Mouse (Mus musculus) left cerebral cortex, adult 11 months (tissue): Measurements from ENCODE around the gene Edc4.
"Not testable (repeated sequence)": the region's sequence is repeated elsewhere in the genome, so short reads cannot be mapped to it uniquely, and the experiment has no call there.

Source experiments
- DNase-seq: peaks from one replicate; pipeline ENCODE4 v3.0.0; 2022; ENCODE audit warnings: low spot score

Gene Edc4

DNA sequence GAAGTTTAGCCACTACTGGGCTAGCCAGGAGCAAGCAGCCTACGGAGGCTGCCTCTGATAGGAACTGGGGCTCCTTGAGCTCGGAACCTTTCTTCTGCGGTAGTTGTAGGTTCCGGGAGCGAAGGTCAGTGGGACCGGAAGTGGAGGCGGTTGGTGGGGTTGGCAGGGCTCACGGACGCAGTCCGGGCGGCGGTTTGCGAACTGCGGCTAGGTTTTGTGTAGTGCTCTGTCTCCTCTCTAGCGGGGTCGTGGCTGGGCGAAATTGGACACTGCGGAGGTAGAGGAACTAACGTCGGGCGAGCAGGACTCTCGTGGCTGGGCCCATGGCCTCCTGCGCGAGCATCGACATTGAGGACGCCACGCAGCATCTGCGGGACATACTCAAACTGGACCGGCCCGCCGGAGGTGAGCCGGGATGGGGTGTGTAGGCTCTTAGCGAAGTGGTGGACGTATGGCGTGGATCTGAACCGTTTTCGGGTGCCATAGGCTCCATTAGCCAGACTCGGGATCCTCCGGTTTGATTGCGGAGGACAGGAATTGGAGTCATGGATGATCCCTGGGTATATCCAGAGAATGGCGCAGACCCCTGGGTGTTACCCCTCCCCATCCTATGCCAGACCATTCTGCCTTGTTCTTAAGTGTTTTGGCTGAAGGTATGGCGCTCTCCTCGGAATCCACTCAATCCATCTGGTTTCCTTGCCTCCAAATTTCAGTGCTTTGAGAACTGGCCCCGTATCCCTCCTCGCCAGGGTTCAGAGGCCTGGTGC, at the start of gene Edc4:
Gene Edc4, plus strand, starts transcription at position 128 of the 767 bp plus-strand sequence.
- DNase-seq, result no peak

GRCm38 (mm10) chr8:105833740-105834139, 46.9 kb upstream of the Edc4 start:
- not testable (repeated sequence) for DNase-seq

GRCm38 (mm10) chr8:105835318-105835717, 45.4 kb upstream of the Edc4 start:
- no peak for DNase-seq

DNA sequence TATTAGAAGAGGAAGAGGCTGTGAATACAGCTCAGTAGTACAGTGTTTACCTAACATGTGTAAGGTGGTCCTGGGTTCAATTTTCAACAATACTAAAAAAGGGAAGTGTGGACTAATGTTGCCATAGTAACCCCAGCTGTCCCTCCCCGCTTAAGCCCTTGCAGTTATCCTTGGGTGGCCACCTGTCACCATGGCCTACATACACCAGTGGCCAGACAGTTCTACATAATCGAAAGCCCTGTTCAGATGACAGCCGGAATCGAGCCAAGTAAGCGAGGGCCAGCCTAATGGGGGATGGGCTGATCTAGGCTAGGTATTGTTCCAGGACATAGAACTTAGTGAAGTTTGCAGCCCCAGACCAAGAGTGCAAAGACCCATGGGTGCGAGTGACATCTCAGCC, 43.7 kb upstream of the Edc4 start:
- DNase-seq, result no peak

DNA sequence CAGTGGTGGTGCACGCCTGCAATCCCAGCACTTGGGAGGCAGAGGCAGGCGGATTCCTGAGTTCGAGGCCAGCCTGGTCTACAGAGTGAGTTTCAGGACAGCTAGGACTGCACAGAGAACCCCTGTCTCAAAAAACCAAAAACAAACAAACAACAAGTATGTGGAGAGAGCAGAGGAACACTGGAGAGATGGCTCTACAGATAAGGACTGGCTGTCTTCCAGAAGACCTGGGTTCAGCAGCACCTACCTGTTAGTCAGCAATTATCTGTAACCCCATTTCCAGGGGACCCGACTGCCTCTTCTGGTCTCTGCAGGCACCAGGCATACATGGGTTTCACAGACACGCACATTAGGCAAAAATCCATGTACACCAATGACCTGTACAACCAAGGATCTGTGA, 41.5 kb upstream of the Edc4 start:
- no peak for DNase-seq

DNA sequence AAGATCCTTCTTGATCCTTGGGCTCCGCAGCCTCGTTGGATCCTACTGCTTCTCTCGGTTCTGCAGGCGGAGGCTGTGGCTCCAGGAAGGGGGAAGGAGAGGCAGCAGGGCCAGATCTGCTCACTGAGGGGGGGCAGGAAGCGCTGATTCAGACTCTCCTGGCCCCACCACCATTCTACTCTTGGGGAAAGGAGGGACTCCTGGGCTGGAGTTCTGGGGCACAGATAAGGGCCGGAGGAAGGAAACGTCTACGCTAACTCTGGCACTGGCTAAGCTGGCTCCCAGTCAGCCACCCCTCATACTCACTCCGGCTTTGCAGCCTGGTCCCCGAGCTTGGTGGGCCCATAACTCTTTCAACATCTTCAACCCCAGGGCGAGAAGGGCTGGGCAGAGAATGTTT, 34.0 kb upstream of the Edc4 start:
- no peak for DNase-seq

GRCm38 (mm10) chr8:105850014-105850413, 30.7 kb upstream of the Edc4 start:
- DNase-seq, result no peak

DNA sequence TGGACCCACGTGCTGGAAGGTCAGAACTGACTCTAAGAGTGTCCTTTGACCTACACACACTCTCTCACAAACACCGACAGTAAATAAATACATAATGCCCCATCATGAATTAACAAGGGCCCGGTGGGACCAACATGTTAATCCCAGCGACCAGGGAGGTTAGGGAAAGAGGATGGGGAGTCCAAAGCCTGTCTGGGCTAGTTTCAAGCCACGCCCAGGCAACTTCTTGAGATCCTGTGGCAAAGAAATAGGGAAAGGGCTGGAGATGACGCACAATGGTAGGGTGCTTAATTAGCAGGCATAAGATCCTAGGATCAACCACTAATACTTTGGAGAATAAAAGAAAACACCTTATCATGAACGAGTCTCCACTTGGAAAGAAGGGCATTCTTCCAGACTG, 30.1 kb upstream of the Edc4 start:
- no peak for DNase-seq

DNA sequence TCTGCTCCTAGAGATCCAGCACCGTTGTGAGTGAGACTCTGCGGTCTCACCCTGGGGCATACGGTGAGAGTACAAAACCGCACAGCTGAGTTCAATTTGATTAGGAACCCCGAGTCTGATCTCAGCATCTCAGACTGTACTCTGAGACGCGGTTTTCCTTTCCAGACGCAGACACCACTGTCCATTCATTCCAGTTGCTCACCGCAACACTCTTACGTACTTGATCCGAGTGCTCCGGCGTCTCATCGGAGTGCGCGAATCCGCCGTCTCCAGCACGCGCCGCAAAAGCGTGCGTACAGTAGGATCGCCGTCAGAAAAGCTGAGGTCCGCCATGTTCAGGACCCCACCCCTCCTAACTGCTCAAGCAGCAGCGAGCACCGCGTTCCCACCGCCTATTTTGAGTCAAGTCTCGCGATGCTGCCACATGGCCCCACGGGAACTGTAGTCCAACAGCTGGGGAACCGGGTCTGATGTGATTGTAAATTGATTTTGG, 29.0 kb upstream of the Edc4 start:
- peak; percentile 85 for DNase-seq

DNA sequence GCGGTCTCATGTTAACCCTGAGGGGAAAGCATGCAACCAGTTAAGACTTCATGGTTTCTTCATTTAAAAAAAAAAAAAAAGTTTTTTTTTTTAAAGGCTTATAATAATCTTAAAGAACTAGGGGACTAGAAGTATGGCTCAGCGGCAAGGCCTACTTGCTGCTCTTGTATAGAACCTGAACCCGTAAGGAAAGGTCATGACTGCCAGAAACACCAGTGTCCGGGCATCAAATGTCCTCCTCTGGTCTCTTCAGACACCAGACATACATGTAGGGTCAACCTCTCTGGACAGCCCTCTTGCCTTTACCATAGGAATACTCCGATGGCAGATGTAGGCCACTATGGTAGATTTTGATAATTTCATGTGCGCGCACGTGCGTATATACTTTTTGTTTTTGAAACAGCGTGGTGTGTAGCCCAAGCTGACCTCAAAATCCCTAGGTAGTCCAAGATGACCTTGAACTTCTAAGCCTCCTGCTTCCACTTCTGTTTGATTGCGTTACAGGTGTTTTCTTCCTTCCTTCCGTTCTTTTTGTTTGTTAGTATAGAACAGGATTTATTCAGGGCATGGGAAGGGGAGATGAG, 28.4 kb upstream of the Edc4 start:
- no peak for DNase-seq

DNA sequence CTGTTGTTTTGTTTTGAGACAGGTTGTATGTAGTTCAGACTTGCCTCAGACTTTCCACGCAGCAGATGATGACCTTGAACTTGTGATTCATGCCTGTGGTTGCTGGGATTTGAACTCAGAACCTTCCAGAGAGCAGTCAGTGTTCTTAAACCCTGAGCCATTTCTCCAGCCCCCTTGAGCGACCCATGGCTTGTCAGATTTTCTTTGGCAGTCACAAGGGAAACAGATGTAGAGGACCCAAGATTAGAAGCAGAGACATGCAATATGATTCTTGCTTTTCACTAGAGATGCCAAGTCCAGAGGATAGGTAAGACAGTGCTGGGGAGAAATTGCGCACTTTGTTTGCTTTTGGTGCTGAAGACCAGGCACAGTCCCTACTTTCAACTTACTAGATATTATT, 27.5 kb upstream of the Edc4 start, which contains the start of gene Cenpt:
Gene Cenpt, minus strand, starts transcription at position 101 of the 400 bp plus-strand sequence.
- DNase-seq, result no peak

- no peak for DNase-seq
Observed at GRCm38 (mm10) chr8:105854303-105854702, 26.4 kb upstream of the Edc4 start.

GRCm38 (mm10) chr8:105854715-105855216, 25.9 kb upstream of the Edc4 start, which contains the start of gene Thap11:
Gene Thap11, plus strand, starts transcription at chr8:105855132.
- peak; percentile 83 for DNase-seq

DNA sequence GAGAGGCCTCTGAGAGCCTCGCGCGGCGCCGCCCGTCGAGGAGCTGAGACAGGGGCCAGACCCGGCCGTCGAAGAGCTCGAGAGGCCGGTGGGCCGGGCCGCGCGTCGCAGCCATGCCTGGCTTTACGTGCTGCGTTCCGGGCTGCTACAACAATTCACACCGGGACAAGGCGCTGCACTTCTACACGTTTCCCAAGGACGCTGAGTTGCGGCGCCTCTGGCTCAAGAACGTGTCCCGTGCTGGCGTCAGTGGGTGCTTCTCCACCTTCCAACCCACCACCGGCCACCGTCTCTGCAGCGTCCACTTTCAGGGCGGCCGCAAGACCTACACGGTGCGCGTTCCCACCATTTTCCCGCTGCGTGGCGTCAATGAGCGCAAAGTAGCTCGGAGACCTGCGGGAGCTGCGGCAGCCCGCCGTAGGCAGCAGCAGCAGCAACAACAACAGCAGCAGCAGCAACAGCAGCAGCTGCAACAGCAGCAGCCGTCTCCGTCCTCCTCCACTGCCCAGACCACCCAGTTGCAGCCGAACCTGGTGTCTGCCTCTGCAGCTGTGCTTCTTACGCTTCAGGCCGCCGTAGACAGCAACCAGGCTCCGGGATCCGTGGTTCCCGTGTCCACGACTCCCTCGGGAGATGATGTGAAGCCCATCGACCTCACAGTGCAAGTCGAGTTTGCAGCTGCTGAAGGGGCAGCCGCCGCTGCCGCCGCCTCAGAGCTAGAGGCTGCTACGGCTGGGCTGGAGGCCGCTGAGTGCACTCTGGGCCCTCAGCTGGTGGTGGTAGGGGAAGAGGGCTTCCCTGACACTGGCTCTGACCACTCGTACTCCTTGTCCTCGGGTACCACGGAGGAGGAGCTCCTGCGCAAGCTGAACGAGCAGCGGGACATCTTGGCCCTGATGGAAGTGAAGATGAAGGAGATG, 25.2 kb upstream of the Edc4 start:
- DNase-seq, result no peak

- no peak for DNase-seq
Observed at GRCm38 (mm10) chr8:105856168-105856835, 24.4 kb upstream of the Edc4 start.

GRCm38 (mm10) chr8:105858495-105858894, 22.2 kb upstream of the Edc4 start:
- DNase-seq, result no peak

DNA sequence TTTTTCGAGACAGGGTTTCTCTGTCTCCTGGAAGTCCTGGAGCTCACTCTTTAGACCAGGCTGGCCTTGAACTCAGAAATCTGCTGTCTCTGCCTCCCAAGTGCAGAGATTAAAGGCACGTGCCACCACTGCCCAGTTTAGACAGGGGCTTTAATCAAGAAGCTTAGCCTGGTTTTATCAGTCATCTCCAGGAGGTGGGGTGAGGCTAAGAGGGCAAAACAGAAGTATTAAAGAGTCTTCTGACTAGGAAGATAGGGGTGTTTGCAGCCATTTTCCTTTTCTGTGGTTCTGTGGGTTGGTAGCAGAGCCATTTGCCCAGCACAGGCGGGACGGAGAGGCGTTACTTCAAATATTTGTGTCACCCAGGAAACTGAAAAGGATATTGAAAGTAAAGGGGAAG, 21.4 kb upstream of the Edc4 start:
- no peak for DNase-seq

- peak; percentile 93 for DNase-seq
Observed at GRCm38 (mm10) chr8:105860143-105860981, 20.3 kb upstream of the Edc4 start, which contains the start of gene Nutf2. Gene Nutf2, plus strand, starts transcription at chr8:105860580.

DNA sequence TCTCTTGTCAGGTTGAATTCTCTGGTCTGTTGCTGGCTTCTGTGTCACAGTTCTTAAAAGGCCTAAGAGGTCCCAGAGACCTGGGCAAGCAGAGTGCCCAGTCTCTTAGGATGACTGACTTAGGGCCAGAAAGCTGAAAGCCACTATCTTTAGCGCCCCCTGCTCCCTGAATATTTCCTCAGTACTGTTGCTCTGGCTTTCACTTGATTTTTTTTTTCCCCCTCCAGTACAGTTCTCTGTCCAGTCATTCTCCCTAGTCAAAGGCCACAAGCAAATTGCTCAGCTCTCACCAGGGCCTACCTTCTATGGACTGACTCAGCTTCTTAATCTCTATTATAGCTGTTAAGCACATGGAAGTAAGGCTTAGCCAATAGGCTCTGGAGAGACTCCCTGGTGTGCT, 18.7 kb upstream of the Edc4 start:
- DNase-seq, result no peak

GRCm38 (mm10) chr8:105866364-105867029, 14.2 kb upstream of the Edc4 start:
- DNase-seq, result no peak
